Mouse (Mus musculus) liver, adult 2 months (tissue): ENCODE data around the gene Cutal. TPM values are rescaled to one million over a fixed set of nuclear protein-coding genes. Genes with fewer than 3 reads are reported as not detected.
A peak's percentile ranks its signal among the peaks of the same experiment; 100 is the strongest.

Experiments
- DNase-seq: peaks from one replicate; pipeline ENCODE4 v3.0.0-alpha.2; 2011; ENCODE audit warnings: low read depth, low spot score; ENCODE audit errors: extremely low read depth
- H3K27ac ChIP-seq: fragments of 200-500 bp; replicated peaks from 2 replicates; pipeline ENCODE4 v1.5.1; 2012; ENCODE audit warnings: low read depth, mild to moderate bottlenecking, control low read depth, inconsistent platforms, low read length; ENCODE audit not compliant: insufficient read depth
- H3K27me3 ChIP-seq: fragments of 200-500 bp; 2 replicates; pipeline ENCODE4 v1.6.1; 2012; ENCODE audit warnings: mild to moderate bottlenecking, moderate library complexity, low read length, inconsistent platforms; ENCODE audit not compliant: control insufficient read depth, insufficient read depth
- H3K36me3 ChIP-seq: fragments of 200-500 bp; 2 replicates; pipeline ENCODE4 v1.6.1; 2012; ENCODE audit warnings: low read length, inconsistent platforms; ENCODE audit not compliant: control insufficient read depth, insufficient read depth
- H3K4me1 ChIP-seq: fragments of 200-500 bp; 2 replicates; pipeline ENCODE4 v1.6.1; 2011; ENCODE audit warnings: low read length; ENCODE audit not compliant: control insufficient read depth, insufficient read depth
- H3K4me3 ChIP-seq: fragments of 200-500 bp; 2 replicates; pipeline ENCODE4 v1.5.1; 2011; ENCODE audit warnings: low read depth, mild to moderate bottlenecking, control low read depth, low read length, moderate library complexity; ENCODE audit not compliant: insufficient read depth
- H3K79me2 ChIP-seq: fragments of 200-500 bp; 2 replicates; pipeline ENCODE4 v1.6.1; 2012; ENCODE audit warnings: inconsistent platforms, mild to moderate bottlenecking, low read length, moderate library complexity; ENCODE audit not compliant: control insufficient read depth, insufficient read depth
- H3K9ac ChIP-seq: fragments of 200-500 bp; 2 replicates; pipeline ENCODE4 v1.6.1; 2012; ENCODE audit warnings: low read depth, mild to moderate bottlenecking, control low read depth, inconsistent platforms, low read length
- CTCF ChIP-seq: fragments of 200-500 bp; IDR thresholded peaks from 2 replicates; pipeline ENCODE4 v1.5.1; 2011; ENCODE audit warnings: low read depth, low read length, control low read depth
- POLR2A ChIP-seq: fragments of 200-500 bp; IDR thresholded peaks from 2 replicates; pipeline ENCODE4 v1.6.1; 2011; ENCODE audit warnings: low read length, control low read depth; ENCODE audit not compliant: insufficient read depth; ENCODE audit errors: extremely low read depth
- WGBS: fragments of 180-500 bp; shearing (Covaris S2); methylation state at CpG from one replicate; pipeline ENCODE4 v1.1.7; 2018; 5-methylcytosine and 5-hydroxymethylcytosine counted together
- polyA plus RNA-seq: library from polyadenylated mRNA; depleted of rRNA; stranded (reverse); fragments of >200 nt; gene quantifications from 2 replicates; pipeline ENCODE4 v1.2.3, GENCODE M21; 2012
- total RNA-seq: library from RNA; depleted of rRNA; stranded (reverse); fragments of >200 nt; gene quantifications from 2 replicates; pipeline ENCODE4 v1.2.3, GENCODE M21; 2014

Cutal gene
- total and polyA plus RNA-seq, 2 experiments = 48.2 to 341 TPM

GRCm38 (mm10) chr2:34855265-34855664 lies 18.9 kb upstream of the Cutal start:
- Histone ChIP-seq H3K4me3 (no peak overlapping the region), H3K36me3 (peaks cover 69% of the 10 kb centered on the region), H3K9ac (no peak overlapping the region), H3K27ac (no peak overlapping the region), H3K27me3 (no peaks in the 10 kb centered on the region), H3K79me2 (no peaks in the 10 kb centered on the region), H3K4me1 (no peaks in the 10 kb centered on the region)
- TF ChIP-seq CTCF (peak; percentile 43; the same call in 1 of the 2 replicates), POLR2A (no peak)
- WGBS = 92% methylated on average over 4 of the region's 4 CpGs
- no peak for DNase-seq

- WGBS = 95% methylated on average over 8 of the region's 8 CpGs
- no peak for DNase-seq
- Histone ChIP-seq H3K4me3 (no peak overlapping the region), H3K79me2 (no peaks in the 10 kb centered on the region), H3K36me3 (peaks cover 65% of the 10 kb centered on the region), H3K27ac (no peak overlapping the region), H3K27me3 (no peaks in the 10 kb centered on the region), H3K4me1 (no peaks in the 10 kb centered on the region), H3K9ac (no peak overlapping the region)
- TF ChIP-seq POLR2A = no peak
- TF ChIP-seq CTCF = no peak
Measured at GRCm38 (mm10) chr2:34857728-34858127, 16.5 kb upstream of the Cutal start.

- WGBS = 24% methylated on average over 5 of the region's 5 CpGs
- H3K4me1 ChIP-seq = peaks cover 8% of the 10 kb centered on the region
- TF ChIP-seq POLR2A (no peak), CTCF (no peak)
- peaks cover 12% of the 10 kb centered on the region for H3K36me3 ChIP-seq
- H3K27ac ChIP-seq = no peak overlapping the region
- peaks cover 19% of the 10 kb centered on the region; the same call in 1 of the 2 replicates for H3K79me2 ChIP-seq
- H3K4me3 ChIP-seq = peak overlapping the region; percentile 26; the same call in 1 of the 2 replicates
- DNase-seq = peak; percentile 55
- H3K9ac ChIP-seq = no peak overlapping the region; the same call in 1 of the 2 replicates
- no peaks in the 10 kb centered on the region for H3K27me3 ChIP-seq
Measured at GRCm38 (mm10) chr2:34869680-34870079, 4.5 kb upstream of the Cutal start.

GRCm38 (mm10) chr2:34870520-34871474 lies 3.4 kb upstream of the Cutal start:
- H3K79me2 ChIP-seq = peaks cover 19% of the 10 kb centered on the region; the same call in 1 of the 2 replicates
- peak overlapping the region; percentile 69 for H3K4me3 ChIP-seq
- TF ChIP-seq POLR2A (peak; percentile 66), CTCF (no peak)
- no peaks in the 10 kb centered on the region for H3K27me3 ChIP-seq
- peaks cover 8% of the 10 kb centered on the region for H3K4me1 ChIP-seq
- peak overlapping the region; percentile 77 for H3K27ac ChIP-seq
- under 1% methylated on average over 67 of the region's 67 CpGs for WGBS
- H3K36me3 ChIP-seq = peaks cover 1% of the 10 kb centered on the region; the same call in 1 of the 2 replicates
- DNase-seq = peak; percentile 93
- peak overlapping the region; percentile 82 for H3K9ac ChIP-seq

GRCm38 (mm10) chr2:34874816-34875345 lies 685 bp downstream of the Cutal start, which contains the start of gene Psmd5:
TSS of gene Psmd5 (minus strand) at chr2:34874968.
- Histone ChIP-seq H3K36me3 (no peaks in the 10 kb centered on the region), H3K4me1 (peaks cover 6% of the 10 kb centered on the region), H3K4me3 (peak within 1 kb of the TSS; percentile 85), H3K79me2 (peaks cover 27% of the 10 kb centered on the region), H3K27me3 (no peaks in the 10 kb centered on the region), H3K9ac (peak within 1 kb of the TSS; percentile 86), H3K27ac (peak within 1 kb of the TSS; percentile 99)
- DNase-seq = peak; percentile 90
- 9% methylated on average over 8 of the region's 8 CpGs for WGBS
- TF ChIP-seq POLR2A = no peak
- TF ChIP-seq CTCF = no peak
